Mouse (Mus musculus): ENCODE data around the gene Dnajb9. TPM values are rescaled to one million over a fixed set of nuclear protein-coding genes. Genes with fewer than 3 reads are reported as not detected.
"Not testable (repeated sequence)": the region's sequence is repeated elsewhere in the genome, so short reads cannot be mapped to it uniquely, and the experiment has no call there.

Gene Dnajb9
- polyA plus RNA-seq, 1 experiment from 2014 or later, result 39.0 TPM

DNA sequence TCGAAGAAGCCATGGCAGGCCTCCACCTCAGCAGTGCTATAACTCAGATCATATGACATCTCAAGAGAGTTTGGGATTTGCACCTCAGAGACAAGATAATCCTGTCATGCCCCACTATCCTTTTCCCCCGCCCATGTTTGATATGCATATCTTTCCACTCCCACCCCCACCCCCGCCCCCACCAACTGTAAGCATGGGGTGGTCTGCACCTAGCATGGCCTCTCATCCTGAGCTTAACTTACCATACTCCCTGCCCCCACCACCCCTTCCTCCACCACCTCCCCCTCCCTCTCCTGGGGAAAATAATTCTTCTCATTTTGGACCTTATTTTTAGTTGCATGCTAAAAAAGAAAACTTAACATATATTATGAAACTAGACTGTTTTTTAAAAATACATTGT, 12.9 kb upstream of the Dnajb9 start:
- no peak overlapping the region for H3K4me3 ChIP-seq (ENCODE audit: low read depth, low read length)
- H3K27ac ChIP-seq (ENCODE audit: low read length), result no peak overlapping the region
- no peak overlapping the region for H3K4me2 ChIP-seq (replicated peaks; ENCODE audit: low read depth, low read length)
- DNase-seq (ENCODE audit: low spot score) (no peak), ATAC-seq (no peak)
- 80% methylated on average over 3 of the region's 3 CpGs for WGBS
- H3K36me3 ChIP-seq (ENCODE audit: insufficient read depth, low read length), result no peaks in the 10 kb centered on the region
- no peak for TF ChIP-seq EP300 (IDR thresholded peaks at IDR 0.05)
- TF ChIP-seq CTCF (IDR thresholded peaks at IDR 0.05), result no peak
- H3K9ac ChIP-seq (replicated peaks; ENCODE audit: low read depth), result no peak overlapping the region
- no peaks in the 10 kb centered on the region for H3K4me1 ChIP-seq (ENCODE audit: insufficient read depth, low read depth, low read length)
- no peaks in the 10 kb centered on the region for H3K9me3 ChIP-seq (ENCODE audit: low read length)
- no peaks in the 10 kb centered on the region for H3K27me3 ChIP-seq (replicated peaks; ENCODE audit: insufficient read depth, low read length)

DNA sequence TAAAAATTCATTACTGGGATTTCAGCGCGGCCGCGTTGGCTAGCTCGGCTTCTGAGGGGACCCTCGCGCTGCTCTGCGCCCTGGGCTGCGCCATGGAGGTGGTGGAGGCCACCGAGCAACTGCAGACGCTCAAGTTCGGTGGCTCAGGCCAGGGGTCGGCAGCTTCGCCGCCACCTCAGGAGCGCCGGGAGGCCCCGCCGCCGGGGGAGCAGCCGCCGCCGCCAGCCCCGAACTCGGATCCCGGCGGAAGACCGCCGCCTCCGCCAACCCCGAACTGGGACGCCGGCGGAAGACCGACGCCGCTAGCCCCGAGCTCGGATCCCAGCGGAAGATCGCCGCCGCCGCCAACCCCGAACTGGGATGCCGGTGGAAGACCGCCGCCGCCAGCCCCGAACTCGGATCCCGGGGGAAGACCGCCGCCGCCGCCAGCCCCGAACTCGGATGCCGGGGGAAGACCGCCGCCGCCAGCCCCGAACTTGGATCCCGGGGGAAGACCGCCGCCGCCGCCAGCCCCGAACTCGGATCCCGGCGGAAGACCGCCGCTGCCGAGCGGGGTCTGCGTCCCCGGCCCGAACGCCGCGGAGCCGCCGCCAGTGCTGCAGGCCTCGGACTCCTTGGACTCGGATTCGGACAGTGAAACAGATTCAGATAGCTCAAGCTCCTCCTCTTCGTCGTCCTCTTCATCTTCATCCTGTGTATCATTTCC, 11.7 kb upstream of the Dnajb9 start:
- H3K4me2 ChIP-seq (replicated peaks; ENCODE audit: low read depth, low read length), result peak overlapping the region; percentile 83
- no peaks in the 10 kb centered on the region for H3K4me1 ChIP-seq (ENCODE audit: insufficient read depth, low read depth, low read length)
- no peaks in the 10 kb centered on the region for H3K9me3 ChIP-seq (ENCODE audit: low read length)
- 0 out of 2 replicates have a peak overlapping the region, but pooled peaks have one; percentile 26 for H3K27ac ChIP-seq (ENCODE audit: low read length)
- peak overlapping the region; percentile 61 for H3K4me3 ChIP-seq (ENCODE audit: low read depth, low read length)
- DNase-seq (ENCODE audit: low spot score) (no peak), ATAC-seq (peak; percentile 37; the same call in 1 of the 2 replicates)
- no peaks in the 10 kb centered on the region for H3K36me3 ChIP-seq (ENCODE audit: insufficient read depth, low read length)
- no peaks in the 10 kb centered on the region for H3K27me3 ChIP-seq (replicated peaks; ENCODE audit: insufficient read depth, low read length)
- H3K9ac ChIP-seq (replicated peaks; ENCODE audit: low read depth), result peak overlapping the region; percentile 70
- no peak for TF ChIP-seq CTCF (IDR thresholded peaks at IDR 0.05)
- no peak for TF ChIP-seq EP300 (IDR thresholded peaks at IDR 0.05)
- WGBS, result 2% methylated on average over 86 of the region's 89 CpGs

- H3K9me3 ChIP-seq (ENCODE audit: low read length); H3K27me3 ChIP-seq (replicated peaks; ENCODE audit: insufficient read depth, low read length); H3K36me3 ChIP-seq (ENCODE audit: insufficient read depth, low read length); H3K4me1 ChIP-seq (ENCODE audit: insufficient read depth, low read depth, low read length); ATAC-seq; DNase-seq (ENCODE audit: low spot score): not testable (repeated sequence)
- H3K4me2 ChIP-seq (replicated peaks; ENCODE audit: low read depth, low read length), result peak within 1 kb of the TSS; percentile 83
- 87% methylated on average over 2 of the region's 2 CpGs for WGBS
- H3K4me3 ChIP-seq (ENCODE audit: low read depth, low read length), result peak within 1 kb of the TSS; percentile 61
- H3K27ac ChIP-seq (ENCODE audit: low read length), result 0 out of 2 replicates have a peak within 1 kb of the TSS, but pooled peaks have one; percentile 26
- peak within 1 kb of the TSS; percentile 70 for H3K9ac ChIP-seq (replicated peaks; ENCODE audit: low read depth)
Observed at GRCm38 (mm10) chr12:44221070-44221469, 10.9 kb upstream of the Dnajb9 start, which contains the start of gene Pnpla8. Gene Pnpla8 (plus strand): TSS chr12:44221370.

- H3K27me3 ChIP-seq (replicated peaks; ENCODE audit: insufficient read depth, low read length), result no peaks in the 10 kb centered on the region
- DNase-seq (ENCODE audit: low spot score) (no peak), ATAC-seq (no peak)
- no peak overlapping the region for H3K4me2 ChIP-seq (replicated peaks; ENCODE audit: low read depth, low read length)
- H3K4me1 ChIP-seq (ENCODE audit: insufficient read depth, low read depth, low read length), result peaks cover 5% of the 10 kb centered on the region; the same call in 1 of the 2 replicates
- no peak overlapping the region for H3K9ac ChIP-seq (replicated peaks; ENCODE audit: low read depth)
- TF ChIP-seq EP300 (IDR thresholded peaks at IDR 0.05) (no peak), CTCF (IDR thresholded peaks at IDR 0.05) (no peak)
- no peak overlapping the region for H3K27ac ChIP-seq (ENCODE audit: low read length)
- H3K9me3 ChIP-seq (ENCODE audit: low read length), result no peaks in the 10 kb centered on the region
- H3K4me3 ChIP-seq (ENCODE audit: low read depth, low read length), result no peak overlapping the region
- WGBS, result 95% methylated on average over 3 of the region's 3 CpGs
- no peaks in the 10 kb centered on the region for H3K36me3 ChIP-seq (ENCODE audit: insufficient read depth, low read length)
Observed at GRCm38 (mm10) chr12:44211555-44211954, 1.4 kb upstream of the Dnajb9 start.

DNA sequence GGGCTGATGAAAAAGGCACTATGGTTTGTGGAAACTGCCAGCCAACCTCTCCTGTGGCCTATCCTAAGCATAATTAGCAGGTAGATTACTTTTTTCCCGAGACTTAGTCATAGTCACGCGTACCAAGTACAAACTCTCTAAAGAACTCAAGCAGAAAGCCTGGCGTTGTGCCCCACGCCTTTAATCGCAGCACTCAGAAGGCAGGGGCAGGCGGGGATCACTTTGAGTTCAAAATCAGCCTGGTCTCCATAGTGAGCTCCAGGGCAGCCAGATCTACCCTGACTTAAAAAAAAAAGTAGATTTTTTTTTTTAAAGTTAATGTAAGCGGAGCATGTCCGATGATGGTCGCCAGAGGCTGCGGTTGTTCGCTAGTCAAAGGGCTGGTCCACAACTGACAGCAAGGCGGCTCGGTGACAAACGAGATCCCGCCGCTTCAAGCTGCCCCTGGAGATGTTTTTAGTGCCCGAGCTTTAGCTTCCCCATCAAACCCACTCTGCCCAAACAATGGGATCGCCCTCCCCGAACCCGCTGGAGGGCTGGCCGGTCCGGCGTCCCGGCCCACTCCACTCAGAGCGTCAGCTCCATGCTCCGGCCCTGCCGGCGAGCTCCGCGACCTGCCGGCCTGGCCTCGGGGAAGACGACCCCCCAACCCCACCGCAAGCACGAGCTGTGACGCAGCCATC, 844 bp downstream of the Dnajb9 start:
- H3K36me3 ChIP-seq (ENCODE audit: insufficient read depth, low read length), result no peaks in the 10 kb centered on the region
- ATAC-seq (peak; percentile 11), DNase-seq (ENCODE audit: low spot score) (peak; percentile 74)
- no peaks in the 10 kb centered on the region for H3K27me3 ChIP-seq (replicated peaks; ENCODE audit: insufficient read depth, low read length)
- peak overlapping the region; percentile 96 for H3K9ac ChIP-seq (replicated peaks; ENCODE audit: low read depth)
- no peaks in the 10 kb centered on the region for H3K9me3 ChIP-seq (ENCODE audit: low read length)
- peak overlapping the region; percentile 95 for H3K27ac ChIP-seq (ENCODE audit: low read length)
- 0% methylated on average over 37 of the region's 37 CpGs for WGBS
- H3K4me1 ChIP-seq (ENCODE audit: insufficient read depth, low read depth, low read length), result peaks cover 5% of the 10 kb centered on the region; the same call in 1 of the 2 replicates
- H3K4me3 ChIP-seq (ENCODE audit: low read depth, low read length), result peak overlapping the region; percentile 93
- TF ChIP-seq CTCF (IDR thresholded peaks at IDR 0.05), result no peak
- TF ChIP-seq EP300 (IDR thresholded peaks at IDR 0.05), result no peak
- peak overlapping the region; percentile 69 for H3K4me2 ChIP-seq (replicated peaks; ENCODE audit: low read depth, low read length)

DNA sequence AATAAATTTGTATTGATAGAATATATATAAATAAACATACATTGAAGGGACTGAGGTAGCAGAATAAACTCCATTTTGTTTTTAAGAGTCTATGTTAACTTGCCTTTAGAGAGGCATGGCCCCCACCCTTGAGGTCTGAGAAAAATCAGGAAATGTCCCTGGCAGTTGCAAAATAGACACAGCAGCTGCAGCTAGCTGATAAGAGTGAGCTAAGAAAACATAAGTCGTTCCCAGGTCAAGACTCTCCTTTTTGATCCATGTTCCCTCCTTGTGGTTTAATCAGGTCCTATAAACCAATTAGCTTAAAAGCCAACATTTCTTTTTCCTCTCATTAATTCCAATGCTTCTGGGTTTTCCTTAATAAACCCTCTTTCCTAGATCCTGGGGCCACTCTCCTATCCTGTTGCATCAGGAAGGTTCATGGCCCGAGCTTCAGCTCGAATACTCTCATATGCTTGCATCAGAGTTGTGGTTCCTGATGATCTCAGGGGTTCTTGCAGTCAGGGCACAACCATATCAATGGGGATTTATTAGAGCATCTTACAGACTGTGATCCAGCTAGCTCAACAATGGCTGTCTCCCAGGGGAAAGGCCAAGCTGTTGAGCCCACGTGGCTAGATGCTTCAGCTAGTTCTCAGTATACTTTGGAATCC, 12.1 kb downstream of the Dnajb9 start:
- Histone ChIP-seq H3K36me3 (ENCODE audit: insufficient read depth, low read length) (no peaks in the 10 kb centered on the region), H3K27me3 (replicated peaks; ENCODE audit: insufficient read depth, low read length) (no peaks in the 10 kb centered on the region), H3K4me1 (ENCODE audit: insufficient read depth, low read depth, low read length) (no peaks in the 10 kb centered on the region), H3K27ac (ENCODE audit: low read length) (no peak overlapping the region), H3K9ac (replicated peaks; ENCODE audit: low read depth) (no peak overlapping the region), H3K4me2 (replicated peaks; ENCODE audit: low read depth, low read length) (no peak overlapping the region), H3K4me3 (ENCODE audit: low read depth, low read length) (no peak overlapping the region), H3K9me3 (ENCODE audit: low read length) (no peaks in the 10 kb centered on the region)
- TF ChIP-seq CTCF (IDR thresholded peaks at IDR 0.05), result no peak
- TF ChIP-seq EP300 (IDR thresholded peaks at IDR 0.05), result peak; percentile 71
- peak; percentile 36 for DNase-seq (ENCODE audit: low spot score)
- ATAC-seq, result peak; percentile 40; the same call in 1 of the 2 replicates
- WGBS, result 33% methylated on average over 4 of the region's 4 CpGs

Data from lung, postnatal 0 days (tissue).